Mouse (Mus musculus) midbrain, embryonic 16.5 days (tissue): ENCODE measurements around the gene Gnl1. TPM values are rescaled to one million over a fixed set of nuclear protein-coding genes. Genes with fewer than 3 reads are reported as not detected.
"Not testable (repeated sequence)": the region's sequence is repeated elsewhere in the genome, so short reads cannot be mapped to it uniquely, and the experiment has no call there.

Experiments
- ATAC-seq: fragments of 200-750 bp; cut with Nextera tagmentation; 2 replicates; pipeline ENCODE4 v1.8.0; 2017; ENCODE audit warnings: moderate TSS enrichment
- H3K27ac ChIP-seq: fragments of 300-500 bp; sonication (generic); 2 replicates; pipeline ENCODE4 v1.5.1; 2014; ENCODE audit warnings: mild to moderate bottlenecking, low read length, mixed read lengths
- H3K27me3 ChIP-seq: fragments of 300-500 bp; sonication (generic); 2 replicates; pipeline ENCODE4 v1.6.1; 2014; ENCODE audit warnings: low read depth, low read length, mixed read lengths; ENCODE audit not compliant: control insufficient read depth, insufficient read depth
- H3K36me3 ChIP-seq: fragments of 300-500 bp; sonication (generic); 2 replicates; pipeline ENCODE4 v1.6.1; 2014; ENCODE audit warnings: mild to moderate bottlenecking, low read length, moderate library complexity, mixed read lengths; ENCODE audit not compliant: control insufficient read depth, insufficient read depth
- H3K4me1 ChIP-seq: fragments of 300-500 bp; sonication (generic); 2 replicates; pipeline ENCODE4 v1.6.1; 2014; ENCODE audit warnings: mild to moderate bottlenecking, low read length, mixed read lengths; ENCODE audit not compliant: control insufficient read depth, insufficient read depth
- H3K4me2 ChIP-seq: fragments of 300-500 bp; sonication (generic); 2 replicates; pipeline ENCODE4 v1.6.1; 2014; ENCODE audit warnings: mild to moderate bottlenecking, low read length, mixed read lengths
- H3K4me3 ChIP-seq: fragments of 300-500 bp; sonication (generic); 2 replicates; pipeline ENCODE4 v1.5.1; 2014; ENCODE audit warnings: low read depth, mild to moderate bottlenecking, low read length, moderate library complexity, mixed read lengths
- H3K9ac ChIP-seq: fragments of 300-500 bp; sonication (generic); 2 replicates; pipeline ENCODE4 v1.6.1; 2014; ENCODE audit warnings: low read depth, low read length, mixed read lengths
- H3K9me3 ChIP-seq: fragments of 300-500 bp; sonication (generic); replicated peaks from 2 replicates; pipeline ENCODE4 v1.6.1; 2014; ENCODE audit warnings: mild to moderate bottlenecking, low read length, mixed read lengths; ENCODE audit not compliant: control insufficient read depth, poor library complexity, severe bottlenecking
- WGBS: fragments of 180-500 bp; shearing (Covaris S2); extraction: QIAGEN DNeasy Blood & Tissue Kit; methylation state at CpG from one replicate; pipeline ENCODE4 v1.1.7; 2014; 5-methylcytosine and 5-hydroxymethylcytosine counted together
- polyA plus RNA-seq: library from polyadenylated mRNA; unstranded; fragments of >200 nt; fragmentation: Nextera tagmentation; extraction: Ambion mirVana; gene quantifications from 2 replicates; pipeline ENCODE4 v1.2.1, GENCODE M21; 2015

Gnl1 gene
- polyA plus RNA-seq, 1 experiment from 2014 or later = 66.8 TPM

DNA sequence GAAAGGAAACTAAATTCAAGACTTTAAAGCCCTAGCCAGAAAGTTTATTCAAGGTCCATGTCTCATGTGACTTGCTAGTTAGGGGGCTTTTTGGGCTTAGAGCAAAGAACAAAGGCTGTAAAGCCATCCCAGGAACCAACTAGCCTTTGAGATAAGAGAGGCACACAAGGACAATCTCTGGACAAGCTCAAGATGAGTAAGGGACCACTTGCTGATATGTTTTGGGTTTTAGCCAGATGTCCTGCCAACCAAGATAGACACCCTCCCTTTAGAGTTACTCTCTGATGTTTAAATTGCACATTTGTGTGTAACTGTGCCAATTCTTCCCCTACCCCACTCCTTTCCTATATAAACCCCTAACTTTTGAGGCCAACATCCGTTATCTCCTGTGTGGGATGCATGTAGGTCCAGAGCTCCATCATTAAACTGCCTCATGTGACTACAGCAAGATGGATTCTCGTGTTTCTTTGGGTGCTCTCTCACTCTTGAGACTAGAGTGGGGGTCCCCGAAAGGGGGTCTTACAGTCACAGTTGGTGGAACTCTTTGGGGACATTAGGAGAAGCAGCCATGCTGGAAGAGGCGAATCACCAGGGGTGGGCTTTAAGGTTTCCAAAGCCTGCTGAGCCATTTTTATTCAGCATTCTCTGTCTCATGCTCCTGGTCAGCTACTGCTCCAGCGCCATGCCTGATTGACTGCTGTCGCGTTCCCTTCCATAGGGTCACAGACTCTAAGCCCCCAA lies 49.4 kb downstream of the Gnl1 start:
- no peaks in the 10 kb centered on the region for H3K9me3 ChIP-seq
- no peaks in the 10 kb centered on the region for H3K36me3 ChIP-seq
- no peak overlapping the region for H3K9ac ChIP-seq
- H3K27me3 ChIP-seq = no peaks in the 10 kb centered on the region
- no peak overlapping the region for H3K4me3 ChIP-seq
- H3K4me2 ChIP-seq = no peak overlapping the region
- ATAC-seq = no peak
- 61% methylated on average over 7 of the region's 7 CpGs for WGBS
- peaks cover 2% of the 10 kb centered on the region; the same call in 1 of the 2 replicates for H3K4me1 ChIP-seq
- no peak overlapping the region for H3K27ac ChIP-seq

DNA sequence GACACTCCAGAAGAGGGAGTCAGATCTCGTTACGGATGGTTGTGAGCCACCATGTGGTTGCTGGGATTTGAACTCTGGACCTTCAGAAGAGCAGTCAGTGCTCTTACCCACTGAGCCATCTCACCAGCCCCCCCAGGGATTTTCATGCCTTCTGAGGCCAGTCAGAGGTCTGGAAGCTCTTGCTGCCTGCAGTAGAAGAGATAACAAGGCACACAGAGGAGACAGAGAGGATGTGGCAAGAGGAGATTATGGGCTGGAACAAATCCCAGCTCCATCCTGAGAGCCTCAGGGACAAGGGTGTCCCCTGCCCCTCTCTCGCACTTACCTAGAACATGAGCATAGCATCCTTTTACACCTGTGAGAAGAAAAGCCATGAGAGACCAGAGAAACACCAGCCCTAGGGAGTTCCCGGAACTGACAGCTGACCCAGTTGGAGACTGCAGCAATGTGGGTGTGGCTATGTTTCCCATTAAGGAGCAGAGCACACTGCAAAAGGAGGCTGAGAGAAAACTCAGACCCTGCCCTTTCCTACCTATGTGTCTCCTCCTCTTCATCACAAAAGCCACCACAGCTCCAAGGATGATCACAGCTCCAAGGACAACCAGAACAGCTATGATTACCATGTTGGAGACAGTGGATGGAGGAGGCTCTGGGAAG lies 50.5 kb downstream of the Gnl1 start:
- H3K4me2 ChIP-seq, ATAC-seq, H3K4me3 ChIP-seq, H3K4me1 ChIP-seq, H3K9ac ChIP-seq, H3K9me3 ChIP-seq, H3K36me3 ChIP-seq, H3K27ac ChIP-seq, H3K27me3 ChIP-seq: not testable (repeated sequence)
- WGBS = 70% methylated on average over 2 of the region's 4 CpGs

DNA sequence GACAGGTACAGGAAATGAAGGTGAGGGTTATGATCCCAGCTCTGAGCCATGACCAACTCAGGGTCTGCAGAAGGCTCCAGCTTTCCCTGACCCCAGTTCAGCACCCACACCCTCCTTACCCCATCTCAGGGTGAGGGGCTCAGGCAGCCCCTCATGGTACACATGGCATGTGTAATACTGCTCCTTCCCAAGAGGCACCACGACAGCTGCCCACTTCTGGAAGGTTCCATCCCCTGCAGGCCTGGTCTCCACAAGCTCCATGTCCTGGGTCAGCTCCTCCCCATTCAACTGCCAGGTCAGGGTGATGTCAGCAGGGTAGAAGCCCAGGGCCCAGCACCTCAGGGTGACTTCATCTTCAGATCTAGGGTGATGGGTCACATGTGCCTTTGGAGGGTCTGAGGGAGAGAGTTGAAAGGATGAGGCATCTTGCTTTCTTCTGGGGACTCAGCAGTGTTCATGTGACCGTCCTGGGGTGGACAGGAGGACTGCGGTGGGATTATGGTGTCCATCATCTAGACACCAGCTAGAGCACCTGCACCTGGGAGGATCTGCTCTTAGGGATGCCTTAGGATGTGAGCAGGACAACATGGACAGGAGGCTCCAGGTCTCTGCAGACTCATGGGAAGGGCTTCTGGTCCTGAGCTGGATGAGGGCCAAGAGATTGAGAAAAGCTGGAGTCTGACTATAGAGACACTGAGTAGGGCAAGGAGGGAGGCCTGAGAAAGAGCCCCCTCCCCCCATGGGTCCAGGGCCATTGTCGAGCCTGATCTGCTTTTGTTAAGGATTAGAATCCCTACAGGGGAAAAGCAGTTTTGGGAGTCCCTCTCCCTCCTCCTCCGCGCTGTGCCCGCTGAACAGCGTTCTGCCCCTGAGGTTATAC lies 51.3 kb downstream of the Gnl1 start:
- not testable (repeated sequence) for H3K4me1 ChIP-seq, H3K9me3 ChIP-seq, H3K27ac ChIP-seq, H3K36me3 ChIP-seq, H3K27me3 ChIP-seq
- H3K4me2 ChIP-seq = peak overlapping the region; percentile 75
- 34% methylated on average over 8 of the region's 8 CpGs for WGBS
- peak overlapping the region; percentile 43; the same call in 1 of the 2 replicates for H3K9ac ChIP-seq
- ATAC-seq = peak; percentile 43
- peak overlapping the region; percentile 44 for H3K4me3 ChIP-seq

DNA sequence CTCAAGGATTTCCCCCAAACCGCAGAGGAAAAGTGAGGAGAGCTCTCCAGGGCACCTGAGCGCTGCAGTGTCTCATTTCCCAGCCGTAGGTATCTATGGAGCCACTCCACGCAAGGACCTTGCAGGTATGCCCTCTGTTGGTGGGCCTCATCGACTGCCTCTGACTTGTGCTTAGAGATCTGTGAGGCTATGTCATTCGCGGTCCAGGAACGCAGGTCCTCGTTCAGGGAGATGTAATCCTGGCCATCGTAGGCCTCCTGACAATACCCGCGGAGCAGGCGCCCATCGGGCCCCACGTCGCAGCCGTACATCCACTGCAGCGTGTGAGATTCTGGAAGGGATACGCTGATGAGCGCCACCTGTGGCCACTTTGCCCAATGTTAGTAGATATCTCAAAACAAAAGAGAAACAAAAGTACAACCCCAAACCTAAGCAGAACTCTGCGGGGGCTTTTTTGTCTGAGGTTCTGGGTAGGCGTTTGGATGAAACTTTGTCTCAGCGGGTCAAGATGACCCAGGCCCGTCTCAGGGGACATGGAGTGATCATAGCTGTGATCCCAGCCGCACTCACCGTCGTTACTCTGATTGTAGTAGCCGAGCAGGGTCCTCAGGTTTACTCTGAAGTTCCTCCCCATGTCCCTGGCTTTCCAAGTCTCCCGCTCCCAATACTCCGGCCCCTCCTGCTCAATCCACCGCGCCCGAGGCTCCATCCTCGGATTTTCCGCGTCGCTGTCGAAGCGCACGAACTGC lies 52.1 kb downstream of the Gnl1 start:
- peak; percentile 76 for ATAC-seq
- Histone ChIP-seq H3K9ac (peak overlapping the region; percentile 60), H3K4me3 (peak overlapping the region; percentile 44), H3K4me2 (peak overlapping the region; percentile 75)
- H3K27ac ChIP-seq, H3K36me3 ChIP-seq, H3K27me3 ChIP-seq, H3K4me1 ChIP-seq, H3K9me3 ChIP-seq: not testable (repeated sequence)
- 1% methylated on average over 40 of the region's 40 CpGs for WGBS

DNA sequence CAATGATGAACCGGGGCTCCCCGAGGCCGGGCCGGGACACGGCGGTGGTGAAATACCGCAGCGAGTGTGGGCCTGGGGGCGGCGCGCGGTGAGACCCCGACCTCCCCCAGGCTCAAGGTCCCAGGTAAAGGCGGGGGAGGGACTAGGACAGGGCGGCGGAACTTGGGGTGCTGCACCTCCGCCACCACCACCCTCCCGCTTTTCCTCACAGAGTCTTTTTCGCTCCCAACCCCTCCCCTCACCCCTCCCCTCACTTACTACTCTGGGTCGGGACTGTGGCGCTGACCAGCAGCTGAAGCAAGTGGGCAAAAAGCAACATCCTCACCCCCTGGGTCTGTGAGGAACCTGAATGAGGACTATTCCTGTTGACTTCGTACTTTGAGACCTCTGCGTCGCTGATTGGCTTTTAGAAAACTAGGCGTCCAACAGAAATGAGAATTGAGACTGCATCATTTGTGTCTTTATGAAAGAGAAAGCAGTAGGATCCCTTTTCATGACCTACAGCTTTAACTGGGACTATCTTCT lies 52.8 kb downstream of the Gnl1 start, which contains the start of gene H2-T23:
TSS of gene H2-T23 (minus strand) at position 505 of the 525 bp plus-strand sequence.
- not testable (repeated sequence) for H3K27ac ChIP-seq, H3K9me3 ChIP-seq, H3K27me3 ChIP-seq, H3K36me3 ChIP-seq, H3K4me1 ChIP-seq
- H3K4me2 ChIP-seq = peak within 1 kb of the TSS; percentile 75
- peak within 1 kb of the TSS; percentile 44 for H3K4me3 ChIP-seq
- H3K9ac ChIP-seq = peak within 1 kb of the TSS; percentile 60
- 0 out of 2 replicates have a peak, but pooled peaks have one; percentile 18 for ATAC-seq
- WGBS = under 1% methylated on average over 21 of the region's 25 CpGs

DNA sequence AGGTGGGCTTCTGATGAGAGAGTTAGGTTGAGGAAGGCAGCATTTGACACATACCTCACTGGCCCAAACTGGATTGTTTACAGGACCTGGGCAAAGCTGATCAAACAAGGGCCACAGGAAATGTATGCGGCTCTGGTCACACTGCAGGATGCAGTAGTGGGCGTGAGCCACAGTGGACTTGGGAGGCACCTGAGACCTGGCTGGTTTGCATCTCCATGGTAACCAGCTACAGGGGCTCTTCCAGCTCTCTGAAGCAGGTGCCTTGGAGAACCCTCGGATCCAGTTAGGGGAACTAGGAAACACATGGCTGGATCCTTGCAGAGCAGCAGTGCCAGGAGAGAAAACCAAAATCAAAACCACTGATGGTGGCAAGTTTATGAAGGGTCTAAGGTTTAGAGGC lies 54.9 kb downstream of the Gnl1 start:
- not testable (repeated sequence) for H3K9me3 ChIP-seq, H3K27ac ChIP-seq, H3K36me3 ChIP-seq, H3K27me3 ChIP-seq, ATAC-seq, H3K4me1 ChIP-seq, H3K9ac ChIP-seq, H3K4me3 ChIP-seq, H3K4me2 ChIP-seq
- 61% methylated on average over 3 of the region's 3 CpGs for WGBS

DNA sequence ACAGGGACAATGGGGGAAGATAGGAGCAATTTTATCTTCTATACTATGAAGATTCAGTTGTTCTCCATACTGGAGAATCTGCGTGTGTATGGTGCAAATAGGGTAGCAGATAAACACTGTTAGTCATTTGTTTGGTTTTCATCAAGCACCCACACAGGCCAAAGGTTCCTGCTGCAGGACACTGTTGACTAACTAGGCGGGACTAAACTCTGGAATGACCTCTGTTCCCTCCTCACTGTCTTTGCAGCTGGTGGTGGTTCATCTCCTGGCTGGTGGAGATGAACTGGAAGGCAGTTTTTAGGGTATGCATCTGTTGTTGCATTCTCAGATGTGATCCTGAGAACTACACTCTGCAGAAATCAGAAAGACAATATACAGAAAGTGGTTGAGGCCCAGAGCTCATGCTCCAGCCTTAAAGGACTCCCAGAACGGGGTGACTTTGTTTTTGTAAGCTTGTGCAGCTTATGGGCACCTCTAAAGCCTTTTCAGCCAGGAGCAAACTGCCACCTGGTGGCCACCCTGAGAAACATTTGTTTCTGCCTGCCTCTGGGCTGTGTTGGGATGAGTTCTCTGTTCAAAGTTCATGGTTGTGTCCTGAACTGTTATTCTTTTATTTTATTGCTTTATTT lies 55.5 kb downstream of the Gnl1 start:
- 36% methylated on average over 3 of the region's 3 CpGs for WGBS
- not testable (repeated sequence) for H3K36me3 ChIP-seq, H3K9me3 ChIP-seq, H3K4me2 ChIP-seq, H3K9ac ChIP-seq, H3K4me3 ChIP-seq, H3K27me3 ChIP-seq, H3K27ac ChIP-seq, H3K4me1 ChIP-seq, ATAC-seq

DNA sequence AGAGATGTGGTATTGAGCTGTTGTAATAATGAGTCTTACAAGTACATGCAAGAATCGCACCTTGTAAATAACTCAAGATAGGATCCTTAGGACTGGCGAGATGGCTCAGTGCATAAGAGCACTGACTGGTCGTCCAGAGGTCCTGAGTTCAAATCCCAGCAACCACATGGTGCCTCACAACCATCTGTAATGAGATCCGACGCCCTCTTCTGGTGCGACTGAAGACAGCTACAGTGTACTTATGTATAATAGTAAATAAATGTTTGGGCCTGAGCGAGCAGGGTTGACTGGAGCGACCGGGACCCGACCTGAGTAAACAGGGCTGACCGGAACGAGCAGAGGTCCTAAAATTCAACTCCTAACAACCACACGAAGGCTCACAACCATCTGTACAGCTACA lies 56.5 kb downstream of the Gnl1 start:
- not testable (repeated sequence) for H3K4me3 ChIP-seq, H3K36me3 ChIP-seq, H3K9me3 ChIP-seq, H3K4me2 ChIP-seq, ATAC-seq, H3K27me3 ChIP-seq, H3K4me1 ChIP-seq, H3K9ac ChIP-seq, H3K27ac ChIP-seq
- WGBS = 88% methylated on average over 13 of the region's 13 CpGs
